Mouse (Mus musculus) bone marrow macrophage, adult 2 months (primary cell): ENCODE results near the gene 1810055G02Rik. TPM values are rescaled to one million over a fixed set of nuclear protein-coding genes. Genes with fewer than 3 reads are reported as not detected.

Experiments used
- H3K27ac ChIP-seq: 2 replicates; pipeline ENCODE4 v1.5.1; 2012; ENCODE audit warnings: low read depth, low read length; ENCODE audit not compliant: insufficient read depth
- H3K4me1 ChIP-seq: 2 replicates; pipeline ENCODE4 v1.6.1; 2012; ENCODE audit warnings: low read length; ENCODE audit not compliant: control insufficient read depth, insufficient read depth
- H3K4me3 ChIP-seq: 2 replicates; pipeline ENCODE4 v1.5.1; 2012; ENCODE audit warnings: mild to moderate bottlenecking, low read length, moderate library complexity; ENCODE audit not compliant: insufficient read depth
- CTCF ChIP-seq: IDR thresholded peaks from 2 replicates; pipeline ENCODE4 v1.5.1; 2012; ENCODE audit warnings: low read depth, mild to moderate bottlenecking, low read length, moderate library complexity
- POLR2A ChIP-seq: IDR thresholded peaks from 2 replicates; pipeline ENCODE4 v1.6.1; 2012; ENCODE audit warnings: mild to moderate bottlenecking, low read depth, low read length, borderline replicate concordance
- polyA plus RNA-seq: library from polyadenylated mRNA; stranded (reverse); fragments of >200 nt; gene quantifications from 2 replicates; pipeline ENCODE4 v1.2.4, GENCODE M21; 2012; ENCODE audit not compliant: missing spikeins, insufficient read depth, insufficient read length

Gene 1810055G02Rik
- polyA plus RNA-seq, 1 experiment: 7.2 TPM

DNA sequence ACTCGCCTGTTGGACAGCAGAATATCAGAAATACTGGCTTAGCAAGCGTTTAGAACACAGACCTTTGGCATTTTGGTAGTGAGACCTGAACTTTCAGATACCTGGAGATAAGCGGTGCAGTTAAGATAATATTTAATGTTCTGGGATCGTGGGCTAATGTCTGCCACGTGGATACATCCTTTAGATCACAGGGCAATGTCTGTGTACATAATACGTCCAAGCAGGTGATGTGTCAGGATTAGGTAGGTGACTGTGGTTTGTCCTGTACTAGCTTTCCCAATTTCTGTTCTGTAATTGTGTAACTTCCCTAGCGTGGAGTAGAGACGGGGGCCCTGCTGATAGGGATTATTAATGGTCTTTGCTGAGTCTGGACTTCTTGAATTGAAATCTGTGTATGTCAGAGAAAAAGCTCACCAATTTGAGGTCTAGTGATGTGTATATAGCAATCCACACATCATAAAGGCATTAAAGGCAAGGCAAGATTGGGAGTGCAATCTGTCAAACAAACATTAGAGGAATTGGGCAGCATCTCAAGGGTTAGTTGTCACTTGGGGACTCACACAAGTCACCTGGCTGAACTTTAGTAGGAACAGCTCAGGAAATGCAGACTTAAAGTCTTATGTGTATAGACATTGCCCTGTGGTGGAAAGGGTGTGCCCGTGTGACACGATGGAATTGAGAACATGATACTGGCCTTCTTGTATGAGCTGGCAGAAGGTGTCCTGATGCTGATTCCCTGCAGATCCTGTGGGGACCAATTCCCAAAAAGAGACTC, 1.1 kb downstream of the 1810055G02Rik start:
- no peak for TF ChIP-seq POLR2A
- TF ChIP-seq CTCF: no peak
- H3K4me3 ChIP-seq: peak overlapping the region; percentile 81
- H3K27ac ChIP-seq: no peak overlapping the region

GRCm38 (mm10) chr19:3710436-3710835, 2.3 kb downstream of the 1810055G02Rik start:
- peaks cover 9% of the 10 kb centered on the region for H3K4me1 ChIP-seq
- TF ChIP-seq POLR2A (no peak), CTCF (no peak)
- H3K27ac ChIP-seq: no peak overlapping the region
- H3K4me3 ChIP-seq: no peak overlapping the region

More for the DNA sequence above, 1.1 kb downstream of the 1810055G02Rik start:
- H3K4me1 ChIP-seq: peaks cover 9% of the 10 kb centered on the region

DNA sequence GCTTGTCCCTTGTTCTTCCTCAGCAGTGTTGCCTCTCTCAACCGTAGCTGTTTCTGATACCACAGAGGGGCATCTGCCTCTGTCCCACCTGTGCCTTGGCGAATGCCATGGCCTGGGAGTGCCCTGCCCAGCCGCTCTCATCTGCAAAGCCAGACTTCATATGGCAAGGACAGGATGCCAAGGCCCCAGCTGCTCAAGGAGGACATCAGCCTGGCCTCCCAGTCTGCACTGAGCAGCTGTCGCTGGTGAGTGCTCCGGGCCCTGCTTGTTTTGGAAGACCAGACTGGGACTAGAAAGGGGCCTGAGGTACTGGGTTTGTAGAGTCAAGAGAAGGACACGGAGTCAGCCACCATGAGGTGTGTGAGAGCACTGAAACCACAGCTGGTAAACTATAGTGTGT, 6.3 kb downstream of the 1810055G02Rik start:
- Histone ChIP-seq H3K4me3 (no peak overlapping the region), H3K4me1 (peaks cover 7% of the 10 kb centered on the region), H3K27ac (no peak overlapping the region)
- TF ChIP-seq CTCF (no peak), POLR2A (no peak)

DNA sequence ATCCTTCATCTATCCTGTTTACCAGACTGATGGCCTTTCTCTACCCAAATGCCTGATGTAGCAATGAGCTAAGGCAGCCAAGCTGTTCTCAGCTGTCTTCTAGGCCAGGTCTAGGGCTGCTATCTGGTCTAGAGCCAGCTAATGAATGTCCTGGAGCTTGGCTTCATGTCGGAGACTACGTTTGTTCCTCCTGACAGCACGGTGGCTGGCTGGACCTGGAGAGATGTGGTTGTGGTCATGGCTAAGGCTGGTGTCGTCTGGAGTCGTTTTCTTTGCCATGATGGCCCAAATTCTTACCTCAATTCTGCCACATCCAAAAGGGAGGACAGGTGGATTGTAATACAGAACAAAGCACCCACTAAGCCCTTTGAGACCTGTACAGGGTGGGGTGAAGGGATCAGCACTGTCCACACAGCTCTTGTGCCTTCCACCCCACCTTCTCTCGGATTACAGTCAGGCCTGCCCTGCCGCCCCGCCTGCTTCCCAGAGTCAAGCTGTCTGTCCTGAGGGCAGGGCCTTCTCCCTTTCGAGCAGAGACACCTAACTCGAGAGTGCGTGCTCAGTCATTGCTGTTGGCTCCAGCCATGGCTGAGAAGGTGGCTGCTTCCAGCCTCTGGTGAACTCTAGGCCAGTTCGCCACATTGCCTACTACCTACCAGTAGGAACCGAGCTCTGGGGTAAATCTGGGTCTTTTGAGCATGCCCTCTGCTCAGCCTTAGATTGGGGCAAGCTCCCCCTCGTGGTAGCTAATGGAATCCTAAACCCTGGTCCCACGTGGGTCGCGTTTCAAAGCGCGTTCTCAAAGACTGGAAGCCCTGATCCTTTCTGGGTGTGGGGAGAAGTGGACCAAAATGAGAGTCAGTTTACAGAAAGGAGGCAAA, 10.6 kb downstream of the 1810055G02Rik start:
- Histone ChIP-seq H3K4me1 (peaks cover 5% of the 10 kb centered on the region; the same call in 1 of the 2 replicates), H3K4me3 (peak overlapping the region; percentile 71), H3K27ac (no peak overlapping the region)
- no peak for TF ChIP-seq CTCF

- peak overlapping the region; percentile 71 for H3K4me3 ChIP-seq
- H3K4me1 ChIP-seq: peaks cover 5% of the 10 kb centered on the region; the same call in 1 of the 2 replicates
- peak; percentile 80 for TF ChIP-seq CTCF
- TF ChIP-seq POLR2A: no peak
- no peak overlapping the region for H3K27ac ChIP-seq
These were observed 11.3 kb downstream of the 1810055G02Rik start for GRCm38 (mm10) chr19:3719362-3719891.

- no peak overlapping the region for H3K27ac ChIP-seq
- H3K4me1 ChIP-seq: peaks cover 5% of the 10 kb centered on the region; the same call in 1 of the 2 replicates
- no peak overlapping the region for H3K4me3 ChIP-seq
- TF ChIP-seq POLR2A: no peak
- no peak for TF ChIP-seq CTCF
These were observed 15.1 kb downstream of the 1810055G02Rik start for GRCm38 (mm10) chr19:3723170-3723569.

- H3K4me1 ChIP-seq: peaks cover 2% of the 10 kb centered on the region; the same call in 1 of the 2 replicates
- no peak overlapping the region for H3K4me3 ChIP-seq
- TF ChIP-seq CTCF (peak; percentile 56), POLR2A (no peak)
- no peak overlapping the region for H3K27ac ChIP-seq
These were observed 15.8 kb downstream of the 1810055G02Rik start for GRCm38 (mm10) chr19:3723904-3724303.

DNA sequence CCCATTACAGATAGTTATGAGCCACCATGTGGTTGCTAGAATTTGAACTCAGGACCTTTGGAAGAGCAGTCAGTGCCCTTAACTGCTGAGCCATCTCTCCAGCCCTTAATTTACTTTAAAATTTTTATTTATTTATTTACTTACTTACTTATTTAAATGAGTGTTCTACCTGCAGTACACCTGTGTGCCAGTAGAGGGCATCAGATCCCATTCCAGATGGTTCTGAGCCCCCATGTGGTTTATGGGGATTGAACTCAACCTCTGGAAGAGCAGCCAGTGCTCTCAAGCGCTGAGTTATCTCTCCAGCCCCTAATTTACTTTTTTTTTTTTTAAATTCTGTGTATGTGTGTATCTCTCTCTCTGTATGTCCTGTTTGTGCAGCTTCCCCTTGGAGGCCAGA, 16.7 kb downstream of the 1810055G02Rik start:
- Histone ChIP-seq H3K4me1 (no peaks in the 10 kb centered on the region), H3K27ac (no peak overlapping the region), H3K4me3 (no peak overlapping the region)
- TF ChIP-seq POLR2A (no peak), CTCF (peak; percentile 48; the same call in 1 of the 2 replicates)

- Histone ChIP-seq H3K27ac (no peak overlapping the region), H3K4me1 (no peaks in the 10 kb centered on the region), H3K4me3 (no peak overlapping the region)
- TF ChIP-seq CTCF: no peak
- no peak for TF ChIP-seq POLR2A
These were observed 20.8 kb downstream of the 1810055G02Rik start for GRCm38 (mm10) chr19:3728901-3729300.
